Mouse (Mus musculus) intestine, postnatal 0 days (tissue): ENCODE data around the gene Fbxl3. TPM values are rescaled to one million over a fixed set of nuclear protein-coding genes. Genes with fewer than 3 reads are reported as not detected.
A peak's percentile ranks its signal among the peaks of the same experiment; 100 is the strongest.

ENCODE experiments used
- ATAC-seq: fragments of 200-750 bp; cut with Nextera tagmentation; 2 replicates; pipeline ENCODE4 v1.8.0; 2017; ENCODE audit warnings: mild to moderate bottlenecking, moderate TSS enrichment, moderate library complexity
- H3K27ac ChIP-seq: fragments of 300-500 bp; sonication (generic); 2 replicates; pipeline ENCODE4 v1.5.1; 2014; ENCODE audit warnings: mild to moderate bottlenecking, low read depth, low read length, moderate library complexity
- H3K27me3 ChIP-seq: fragments of 300-500 bp; sonication (generic); replicated peaks from 2 replicates; pipeline ENCODE4 v1.6.1; 2014; ENCODE audit warnings: low read length, mixed read lengths; ENCODE audit not compliant: control insufficient read depth, insufficient read depth
- H3K36me3 ChIP-seq: fragments of 300-500 bp; sonication (generic); 2 replicates; pipeline ENCODE4 v1.6.1; 2014; ENCODE audit warnings: mild to moderate bottlenecking, moderate library complexity; ENCODE audit not compliant: control insufficient read depth, insufficient read depth
- H3K4me1 ChIP-seq: fragments of 300-500 bp; sonication (generic); replicated peaks from 2 replicates; pipeline ENCODE4 v1.6.1; 2014; ENCODE audit warnings: antibody characterized with exemption, low read length, mixed read lengths; ENCODE audit not compliant: control insufficient read depth, insufficient read depth
- H3K4me2 ChIP-seq: fragments of 300-500 bp; sonication (generic); replicated peaks from 2 replicates; pipeline ENCODE4 v1.6.1; 2014; ENCODE audit warnings: low read depth, mild to moderate bottlenecking, moderate library complexity
- H3K4me3 ChIP-seq: fragments of 300-500 bp; sonication (generic); 2 replicates; pipeline ENCODE4 v1.5.1; 2014; ENCODE audit warnings: low read depth, low read length
- H3K9ac ChIP-seq: fragments of 300-500 bp; sonication (generic); 2 replicates; pipeline ENCODE4 v1.6.1; 2014; ENCODE audit warnings: mild to moderate bottlenecking, low read depth, low read length
- H3K9me3 ChIP-seq: fragments of 300-500 bp; sonication (generic); 2 replicates; pipeline ENCODE4 v1.6.1; 2016; ENCODE audit warnings: mixed run types; ENCODE audit not compliant: control insufficient read depth
- CTCF ChIP-seq: sonication (generic); IDR thresholded peaks from 2 replicates; pipeline ENCODE4 v1.5.1; 2016; ENCODE audit warnings: low read depth, mild to moderate bottlenecking, control low read depth, antibody characterized with exemption, moderate library complexity
- WGBS: fragments of 180-500 bp; shearing (Covaris S2); extraction: QIAGEN DNeasy Blood & Tissue Kit; methylation state at CpG from one replicate; pipeline ENCODE4 v1.1.7; 2014; 5-methylcytosine and 5-hydroxymethylcytosine counted together
- polyA plus RNA-seq: library from polyadenylated mRNA; unstranded; fragments of >200 nt; fragmentation: Nextera tagmentation; extraction: Ambion mirVana; gene quantifications from 2 replicates; pipeline ENCODE4 v1.2.1, GENCODE M21; 2015

Fbxl3 gene
- polyA plus RNA-seq, 1 experiment from 2014 or later: 22.1 TPM

- Histone ChIP-seq H3K4me3 (peak overlapping the region; percentile 74), H3K4me1 (peaks cover 8% of the 10 kb centered on the region; the same call in 1 of the 2 replicates), H3K4me2 (peak overlapping the region; percentile 69), H3K36me3 (peaks cover 4% of the 10 kb centered on the region; the same call in 1 of the 2 replicates), H3K9ac (peak overlapping the region; percentile 97), H3K27ac (peak overlapping the region; percentile 100), H3K27me3 (no peaks in the 10 kb centered on the region), H3K9me3 (no peaks in the 10 kb centered on the region)
- TF ChIP-seq CTCF: no peak
- ATAC-seq: no peak
- 2% methylated on average over 2 of the region's 2 CpGs for whole genome bisulfite sequencing
Measured at GRCm38 (mm10) chr14:103098213-103098586, 1.2 kb downstream of the Fbxl3 start.

GRCm38 (mm10) chr14:103096621-103097020 lies 2.7 kb downstream of the Fbxl3 start:
- Histone ChIP-seq H3K9me3 (no peaks in the 10 kb centered on the region), H3K4me2 (peak overlapping the region; percentile 14; the same call in 1 of the 2 replicates), H3K4me1 (peaks cover 4% of the 10 kb centered on the region; the same call in 1 of the 2 replicates), H3K27me3 (no peaks in the 10 kb centered on the region), H3K4me3 (no peak overlapping the region), H3K27ac (no peak overlapping the region), H3K9ac (no peak overlapping the region), H3K36me3 (peaks cover 4% of the 10 kb centered on the region; the same call in 1 of the 2 replicates)
- no peak for TF ChIP-seq CTCF
- ATAC-seq: no peak
- 70% methylated on average over 6 of the region's 6 CpGs for WGBS

- WGBS: 93% methylated on average over 8 of the region's 8 CpGs
- H3K36me3 ChIP-seq: peaks cover 10% of the 10 kb centered on the region; the same call in 1 of the 2 replicates
- H3K27me3 ChIP-seq: no peaks in the 10 kb centered on the region
- H3K27ac ChIP-seq: no peak overlapping the region
- no peak overlapping the region for H3K9ac ChIP-seq
- H3K4me2 ChIP-seq: no peak overlapping the region
- H3K9me3 ChIP-seq: no peaks in the 10 kb centered on the region
- no peak for ATAC-seq
- H3K4me3 ChIP-seq: no peak overlapping the region
- peaks cover 4% of the 10 kb centered on the region; the same call in 1 of the 2 replicates for H3K4me1 ChIP-seq
- TF ChIP-seq CTCF: no peak
Measured at GRCm38 (mm10) chr14:103095826-103096225, 3.5 kb downstream of the Fbxl3 start.

- Histone ChIP-seq H3K4me3 (no peak overlapping the region), H3K27ac (no peak overlapping the region), H3K4me1 (peaks cover 4% of the 10 kb centered on the region; the same call in 1 of the 2 replicates), H3K27me3 (no peaks in the 10 kb centered on the region), H3K9ac (no peak overlapping the region), H3K4me2 (no peak overlapping the region), H3K36me3 (peaks cover 13% of the 10 kb centered on the region; the same call in 1 of the 2 replicates), H3K9me3 (no peaks in the 10 kb centered on the region)
- 88% methylated on average over 8 of the region's 8 CpGs for WGBS
- TF ChIP-seq CTCF: no peak
- no peak for ATAC-seq
Measured at GRCm38 (mm10) chr14:103095036-103095435, 4.3 kb downstream of the Fbxl3 start.

GRCm38 (mm10) chr14:103093670-103094069 lies 5.7 kb downstream of the Fbxl3 start:
- TF ChIP-seq CTCF: no peak
- Histone ChIP-seq H3K36me3 (peaks cover 17% of the 10 kb centered on the region), H3K27ac (no peak overlapping the region), H3K4me2 (peak overlapping the region; percentile 22; the same call in 1 of the 2 replicates), H3K4me1 (peaks cover 4% of the 10 kb centered on the region; the same call in 1 of the 2 replicates), H3K9me3 (no peaks in the 10 kb centered on the region), H3K9ac (no peak overlapping the region), H3K4me3 (no peak overlapping the region), H3K27me3 (no peaks in the 10 kb centered on the region)
- ATAC-seq: peak; percentile 21; the same call in 1 of the 2 replicates
- WGBS: 29% methylated on average over 4 of the region's 4 CpGs

- 57% methylated on average over 3 of the region's 3 CpGs for WGBS
- Histone ChIP-seq H3K27ac (no peak overlapping the region), H3K36me3 (peaks cover 22% of the 10 kb centered on the region)
Measured at GRCm38 (mm10) chr14:103093236-103093635, 6.1 kb downstream of the Fbxl3 start.

More at GRCm38 (mm10) chr14:103093236-103093635, 6.1 kb downstream of the Fbxl3 start:
- Histone ChIP-seq H3K4me3 (no peak overlapping the region), H3K4me2 (peak overlapping the region; percentile 22; the same call in 1 of the 2 replicates), H3K9ac (no peak overlapping the region), H3K27me3 (no peaks in the 10 kb centered on the region), H3K9me3 (no peaks in the 10 kb centered on the region), H3K4me1 (peaks cover 4% of the 10 kb centered on the region; the same call in 1 of the 2 replicates)
- TF ChIP-seq CTCF: no peak
- no peak for ATAC-seq
